Mouse (Mus musculus): ENCODE results near the gene Sema3g.

Sema3g gene

GRCm38 (mm10) chr14:31271121-31271520 is 53.5 kb downstream of the Sema3g start:
- in situ Hi-C loops (cut with MboI, MseI): loop anchor here (5.0 kb wide), 1 partner anchor 201 kb away; no protein-coding TSS in a partner anchor

- in situ Hi-C loops (cut with MboI, MseI): loop anchor here (5.0 kb wide), 1 partner anchor 200 kb away; no protein-coding TSS in a partner anchor
Measured at GRCm38 (mm10) chr14:31272164-31272563, 54.5 kb downstream of the Sema3g start.
